Mouse (Mus musculus): ENCODE measurements around the gene Macrod1.

The Macrod1 gene

DNA sequence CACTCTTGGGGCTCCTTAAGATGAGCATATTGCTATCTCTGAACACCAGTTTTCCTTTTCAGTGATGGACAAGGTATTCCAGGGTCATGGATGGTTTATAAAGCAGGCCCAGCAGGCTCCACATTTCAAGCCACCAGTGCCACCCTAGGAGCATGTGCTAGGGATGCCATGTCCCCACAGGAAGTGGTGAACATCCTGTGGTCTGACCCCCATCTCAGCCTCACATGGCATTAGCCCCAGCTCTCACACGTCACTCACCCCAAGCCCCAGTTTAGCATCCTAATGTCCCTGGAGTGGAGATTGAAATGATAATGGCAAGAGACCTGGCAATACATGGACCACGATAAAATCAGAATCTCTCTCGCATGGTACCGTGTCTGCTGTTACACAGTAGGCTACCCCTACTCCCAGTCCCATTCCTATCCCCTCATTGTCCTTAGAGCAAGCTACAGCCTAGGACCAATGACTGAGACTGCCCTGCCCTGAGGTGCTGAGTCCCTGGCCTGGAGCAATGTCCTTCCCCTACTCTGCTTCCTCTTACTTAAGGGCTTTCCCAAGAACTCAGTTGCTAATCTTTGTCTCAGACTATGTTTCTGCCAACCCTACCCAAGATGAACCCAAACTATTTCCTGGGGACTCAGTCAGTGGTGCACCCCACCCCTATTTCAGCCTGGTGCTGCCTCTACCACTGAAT lies 59.6 kb downstream of the Macrod1 start:
- DNase-seq (ENCODE audit: low spot score): no peak

DNA sequence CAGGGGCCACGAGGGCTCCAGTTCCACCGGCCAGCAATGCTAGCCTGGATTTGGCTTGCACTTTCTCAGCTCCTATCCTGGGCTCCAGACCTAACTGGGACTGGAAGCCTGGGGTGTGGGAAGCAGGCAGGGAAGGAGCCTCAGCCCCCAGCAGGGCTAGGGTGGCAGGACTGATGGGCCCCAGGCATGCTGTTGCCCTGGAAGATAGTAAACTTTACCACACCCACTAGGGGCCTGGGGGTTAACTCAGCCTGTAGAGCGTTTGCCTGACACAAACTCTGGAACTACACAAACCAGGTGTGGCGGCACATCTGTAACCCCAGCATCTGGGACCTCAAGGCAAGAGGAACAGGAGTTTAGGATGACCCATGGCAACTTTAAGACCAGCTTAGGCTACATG lies 60.5 kb downstream of the Macrod1 start:
- no peak for DNase-seq (ENCODE audit: low spot score)

- no peak for DNase-seq (ENCODE audit: low spot score)
These were observed 61.2 kb downstream of the Macrod1 start for GRCm38 (mm10) chr19:7117653-7118307.

- DNase-seq (ENCODE audit: low spot score): no peak
These were observed 64.6 kb downstream of the Macrod1 start for GRCm38 (mm10) chr19:7121252-7121651.

DNA sequence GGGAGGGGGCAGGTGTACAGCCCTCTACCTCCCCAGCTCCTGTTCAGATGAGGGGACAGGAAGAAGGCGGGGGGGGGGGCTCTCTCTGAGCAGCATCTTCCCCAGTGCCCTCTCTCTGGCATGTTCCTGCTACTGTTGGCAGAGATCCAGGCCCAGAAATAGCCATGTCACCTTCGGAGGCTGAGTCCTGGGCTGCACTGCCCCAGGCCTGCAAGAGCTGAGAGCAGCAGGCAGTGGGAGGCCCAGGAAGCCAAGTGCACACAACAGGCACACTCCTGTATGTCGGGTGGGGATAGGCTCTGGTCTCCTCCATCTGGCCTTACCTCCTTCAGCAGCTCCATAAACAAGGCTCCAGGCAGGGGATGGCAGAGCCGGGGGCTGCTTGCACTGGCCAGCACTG lies 65.7 kb downstream of the Macrod1 start:
- DNase-seq (ENCODE audit: low spot score): no peak

DNA sequence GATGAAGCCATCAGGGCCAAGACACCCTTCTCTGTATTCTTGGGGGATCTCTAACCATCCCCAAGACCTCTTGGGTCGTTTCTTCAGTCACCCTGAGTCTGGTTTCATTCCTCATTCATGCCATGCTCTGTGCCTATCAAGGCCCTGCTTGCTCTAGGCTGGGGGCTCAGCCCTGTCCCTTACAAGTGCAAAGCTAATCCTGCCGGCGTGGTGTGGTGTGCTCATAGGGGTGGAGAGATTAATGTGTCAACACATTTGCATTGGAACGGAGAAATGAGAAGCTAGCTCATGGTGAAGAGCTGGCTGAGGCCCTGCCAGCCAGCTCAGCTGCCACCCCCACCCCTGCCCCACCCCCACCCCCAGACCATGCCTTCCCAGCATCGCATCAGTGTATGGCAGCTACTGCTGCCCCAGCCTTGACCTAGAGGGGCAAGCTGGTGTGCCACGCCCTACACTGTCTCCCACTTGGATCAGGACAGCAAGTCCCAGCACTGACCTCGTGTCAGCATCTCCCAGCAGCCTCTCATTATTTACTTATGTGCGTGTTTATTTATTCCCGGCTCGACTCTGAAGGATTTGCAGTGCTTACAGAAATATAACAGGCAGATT lies 66.2 kb downstream of the Macrod1 start:
- no peak for DNase-seq (ENCODE audit: low spot score)

GRCm38 (mm10) chr19:7125526-7126156 lies 69.0 kb downstream of the Macrod1 start:
- DNase-seq (ENCODE audit: low spot score): no peak

- DNase-seq (ENCODE audit: low spot score): no peak
These were observed 69.6 kb downstream of the Macrod1 start for GRCm38 (mm10) chr19:7126209-7126608.

DNA sequence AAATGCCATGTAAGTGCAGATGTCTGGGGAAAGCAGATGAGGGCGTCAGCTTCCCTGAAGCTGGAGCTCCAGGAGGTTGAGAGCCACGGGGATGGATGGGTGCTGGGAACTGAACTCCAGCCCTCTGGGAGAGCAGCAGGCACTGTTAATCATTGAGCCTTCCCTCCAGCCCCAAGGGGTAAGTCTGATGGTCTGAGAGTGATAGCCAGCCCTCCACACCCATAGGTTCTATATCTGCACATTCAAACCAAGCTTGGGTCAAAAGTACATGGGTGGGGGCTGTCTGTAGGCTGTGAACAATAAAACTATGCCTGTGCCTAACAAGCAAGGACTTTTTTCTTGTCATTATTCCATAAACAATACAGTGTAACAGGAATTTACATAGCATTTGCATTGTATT lies 70.3 kb downstream of the Macrod1 start:
- no peak for DNase-seq (ENCODE audit: low spot score)

GRCm38 (mm10) chr19:7128551-7129475 lies 72.2 kb downstream of the Macrod1 start:
- DNase-seq (ENCODE audit: low spot score): peak; percentile 78

- no peak for DNase-seq (ENCODE audit: low spot score)
These were observed 73.7 kb downstream of the Macrod1 start for GRCm38 (mm10) chr19:7130317-7130716.

- DNase-seq (ENCODE audit: low spot score): no peak
These were observed 76.8 kb downstream of the Macrod1 start for GRCm38 (mm10) chr19:7133436-7133835.

- peak; percentile 62 for DNase-seq (ENCODE audit: low spot score)
These were observed 78.1 kb downstream of the Macrod1 start for GRCm38 (mm10) chr19:7134631-7135091.

GRCm38 (mm10) chr19:7135525-7135924 lies 78.9 kb downstream of the Macrod1 start:
- DNase-seq (ENCODE audit: low spot score): peak; percentile 60

- no peak for DNase-seq (ENCODE audit: low spot score)
These were observed 79.4 kb downstream of the Macrod1 start for GRCm38 (mm10) chr19:7136016-7136415.

DNA sequence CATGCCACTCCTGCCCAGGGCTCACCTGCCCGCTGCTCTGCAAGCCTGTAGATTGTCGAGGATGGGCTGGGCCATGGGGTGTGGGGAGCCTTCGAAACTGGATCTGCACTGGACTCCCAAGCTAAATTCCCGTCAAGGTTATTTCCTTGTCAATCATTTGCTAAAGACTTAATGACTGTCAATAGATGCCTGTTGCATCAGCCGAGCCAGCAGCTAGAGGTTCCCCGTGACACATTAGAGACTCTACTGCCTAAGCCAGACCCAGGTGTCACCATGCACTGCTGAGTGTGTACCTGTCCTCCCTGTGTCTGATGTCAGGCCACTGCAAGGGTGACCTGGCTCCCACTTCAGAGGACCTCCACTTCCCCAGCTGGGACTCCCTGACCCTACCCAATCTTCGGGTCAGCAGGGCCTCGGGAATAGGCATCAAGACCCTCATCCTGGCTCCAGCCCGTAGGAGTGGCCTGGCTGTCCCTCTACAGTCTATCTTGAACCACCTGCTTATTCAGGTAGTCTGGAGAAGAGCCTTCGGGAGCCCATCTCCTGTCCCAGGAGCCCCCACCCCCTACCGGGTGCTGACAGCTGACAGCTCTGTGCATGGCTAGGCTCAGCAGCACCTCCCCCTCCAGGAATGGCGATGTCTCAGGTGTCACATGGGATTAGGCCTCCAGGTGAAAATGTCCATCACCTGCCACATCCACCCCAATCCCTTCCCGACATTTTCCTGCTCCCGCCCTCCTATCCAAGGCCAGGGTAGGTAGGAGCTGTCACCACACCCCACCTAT lies 80.3 kb downstream of the Macrod1 start:
- no peak for DNase-seq (ENCODE audit: low spot score)

- DNase-seq (ENCODE audit: low spot score): no peak
These were observed 81.7 kb downstream of the Macrod1 start for GRCm38 (mm10) chr19:7138327-7138726.

DNA sequence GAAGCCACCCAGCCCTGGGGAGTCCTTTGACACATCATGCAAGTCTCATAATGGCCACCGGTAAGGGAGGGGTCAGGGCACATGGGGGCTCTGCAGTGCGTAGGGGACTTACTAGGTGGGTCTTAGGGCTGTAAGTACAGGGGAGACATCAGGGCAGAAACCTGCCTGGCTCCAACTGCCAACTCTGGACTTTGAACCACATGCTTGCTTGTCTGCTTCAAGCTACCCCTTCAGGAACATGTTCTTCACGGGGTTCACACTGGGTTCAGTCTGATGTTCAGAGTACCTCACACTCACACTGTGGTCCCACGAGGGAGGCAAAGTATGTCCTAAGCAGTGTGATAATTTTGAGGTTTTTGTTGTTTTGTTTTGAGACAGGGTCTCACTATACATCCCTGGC lies 82.7 kb downstream of the Macrod1 start:
- no peak for DNase-seq (ENCODE audit: low spot score)

GRCm38 (mm10) chr19:7140373-7140772 lies 83.8 kb downstream of the Macrod1 start:
- DNase-seq (ENCODE audit: low spot score): no peak

DNA sequence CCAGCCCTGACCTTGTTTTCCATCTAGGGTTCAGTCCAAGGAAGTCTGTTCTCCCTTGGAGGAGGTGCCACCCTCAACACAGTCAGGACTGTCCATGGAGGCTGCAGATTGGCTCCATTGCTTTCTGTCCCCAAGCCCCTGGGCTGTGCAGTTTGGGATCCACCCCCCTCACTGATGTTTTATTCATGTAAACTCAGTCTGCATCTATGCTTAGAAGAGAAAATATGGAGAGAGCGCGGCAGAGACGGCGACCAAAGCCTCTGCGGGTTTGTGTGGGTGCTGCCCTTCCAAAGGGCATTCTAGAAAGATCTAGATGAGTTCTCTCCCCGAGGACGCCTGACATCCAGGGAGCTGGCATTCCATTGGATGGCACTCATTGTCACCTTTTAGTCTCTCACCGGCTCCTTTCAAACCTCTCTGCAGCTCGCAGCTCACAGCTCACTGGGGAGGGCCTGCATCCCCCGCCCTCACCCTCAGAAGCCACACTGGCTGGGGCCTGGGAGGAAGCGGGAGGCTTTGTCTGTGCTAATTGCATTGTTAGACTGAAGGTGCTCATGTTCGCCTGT lies 84.3 kb downstream of the Macrod1 start:
- peak; percentile 69 for DNase-seq (ENCODE audit: low spot score)
